Mouse (Mus musculus): ENCODE results near the gene Jmjd1c.

Gene Jmjd1c

GRCm38 (mm10) chr10:67252353-67252752, 156.4 kb downstream of the Jmjd1c start:
- peak; percentile 10 to 17 for DNase-seq

GRCm38 (mm10) chr10:67253115-67253514, 157.2 kb downstream of the Jmjd1c start:
- DNase-seq = no peak

DNA sequence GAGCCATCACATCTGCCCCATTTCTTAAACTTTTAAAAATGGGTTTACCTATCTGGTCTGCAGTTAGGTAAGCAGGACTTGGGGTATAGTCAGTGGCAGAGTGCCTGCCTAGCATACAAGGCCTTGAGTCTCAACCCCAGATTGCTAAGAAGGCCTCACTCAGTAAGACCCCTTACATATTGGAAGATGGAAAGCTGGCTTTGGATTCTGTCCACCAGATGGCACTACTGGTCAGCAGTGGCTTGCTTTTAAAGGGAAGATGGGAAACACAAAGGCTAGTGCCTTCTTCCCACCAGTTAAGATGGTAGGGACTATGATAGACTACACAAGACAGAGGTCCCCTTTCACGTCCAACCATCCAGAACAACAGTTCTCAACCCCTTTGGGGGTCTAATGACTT, 168.9 kb downstream of the Jmjd1c start:
- DNase-seq = peak; percentile 73 to 79

DNA sequence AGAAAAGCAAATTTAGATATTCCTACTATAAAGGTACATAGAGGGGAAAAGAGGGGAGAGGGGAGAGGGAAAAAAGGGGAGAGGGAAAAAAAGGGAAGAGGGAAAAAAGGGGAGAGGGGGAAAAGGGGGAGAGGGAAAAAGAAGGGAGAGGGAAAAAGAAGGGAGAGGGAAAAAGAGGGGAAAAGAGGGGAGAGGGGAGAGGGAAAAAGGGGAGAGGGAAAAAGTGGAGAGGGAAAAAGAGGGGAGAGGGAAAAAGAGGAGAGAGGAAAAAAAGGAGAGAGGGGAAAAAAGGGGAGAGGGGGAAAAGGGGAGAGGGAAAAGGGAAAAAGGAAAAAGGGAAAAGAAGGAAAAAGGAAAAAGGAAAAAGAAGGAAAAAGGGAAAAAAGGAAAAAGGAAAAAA, 180.0 kb downstream of the Jmjd1c start:
- no peak for DNase-seq

DNA sequence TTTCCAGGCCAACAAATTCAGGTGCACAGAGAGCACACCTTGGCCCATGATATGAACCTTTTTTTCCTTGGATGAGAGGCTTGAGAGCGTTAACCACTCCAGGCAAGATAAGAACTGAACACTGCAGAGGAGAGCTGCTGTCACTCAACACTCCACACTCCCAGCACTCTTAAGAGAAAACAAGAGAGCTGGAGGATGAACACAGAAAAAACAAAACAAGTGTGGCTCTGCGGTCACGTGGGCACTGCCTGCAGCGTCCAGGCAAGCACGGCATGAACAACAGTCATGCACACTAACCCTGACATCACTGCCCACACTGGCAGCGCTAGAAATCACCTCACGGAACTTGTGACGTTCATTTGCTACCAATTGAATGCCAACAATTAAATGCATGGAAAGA, 185.9 kb downstream of the Jmjd1c start:
- peak; percentile 36 to 52 for DNase-seq

DNA sequence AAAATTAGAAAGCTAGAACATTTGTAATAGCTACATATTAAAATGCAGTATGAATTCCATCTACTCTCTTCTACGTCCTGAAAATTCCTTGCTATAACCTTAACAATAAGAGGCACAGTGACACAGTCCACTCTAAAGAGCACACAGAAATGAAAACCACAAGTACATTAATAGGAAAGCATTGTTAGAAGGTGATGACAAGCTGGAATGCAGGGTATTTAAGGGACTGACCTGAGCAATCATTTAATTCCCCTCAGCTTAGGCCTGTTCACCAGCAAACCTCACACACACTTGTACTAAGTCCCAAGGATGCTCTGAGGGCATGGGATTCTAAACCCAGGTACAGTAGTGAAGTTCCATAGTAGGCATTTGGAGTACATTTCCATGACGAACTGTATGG, 186.6 kb downstream of the Jmjd1c start:
- DNase-seq = no peak

DNA sequence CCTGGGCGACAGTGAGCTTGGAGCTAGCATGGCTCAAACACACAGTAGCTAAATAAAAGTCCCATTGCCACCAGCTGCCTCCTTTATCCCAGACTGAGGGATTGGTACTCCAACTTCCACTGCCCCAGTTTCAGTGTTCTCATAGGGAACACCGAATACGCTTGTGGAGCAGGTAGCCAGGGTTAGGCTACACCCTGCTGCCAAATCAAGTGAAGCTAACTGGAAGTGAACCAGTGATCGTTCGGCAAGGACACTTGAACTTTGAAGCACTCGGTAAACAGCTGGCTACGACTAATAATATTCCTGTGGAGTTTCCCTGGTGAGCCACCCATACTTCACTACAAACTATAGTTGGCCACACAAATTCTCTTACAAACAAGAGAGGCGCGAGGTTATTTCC, 187.6 kb downstream of the Jmjd1c start:
- DNase-seq = peak in 1 of 2 experiments; percentile 11

DNA sequence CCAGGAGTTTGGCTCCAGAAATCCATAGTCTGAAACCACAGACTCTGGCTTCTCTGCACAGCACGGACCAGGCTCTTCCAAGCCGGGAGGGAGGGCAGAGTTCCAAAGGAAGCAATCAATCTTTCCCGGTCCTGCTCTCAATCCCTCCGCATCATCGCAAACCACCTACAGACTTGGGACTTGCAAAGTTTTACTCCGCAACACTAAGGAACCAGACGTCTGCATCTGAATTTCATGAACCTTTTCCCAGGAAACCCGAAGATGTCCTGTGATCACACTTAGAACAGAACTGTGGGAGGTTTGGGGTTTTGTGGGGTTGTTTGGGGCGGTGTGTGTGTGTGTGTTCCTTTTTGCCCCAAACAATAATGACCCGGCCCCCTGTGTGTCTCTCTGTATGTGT, 188.4 kb downstream of the Jmjd1c start:
- DNase-seq = peak; percentile 67 to 77

GRCm38 (mm10) chr10:67284761-67285175, 188.8 kb downstream of the Jmjd1c start:
- peak in 1 of 2 experiments; percentile 62 for DNase-seq

- DNase-seq = peak; percentile 88 to 95
Observed at GRCm38 (mm10) chr10:67285176-67285814, 189.4 kb downstream of the Jmjd1c start, which contains the start of gene Nrbf2. Gene Nrbf2, minus strand, starts transcription at chr10:67285305.

DNA sequence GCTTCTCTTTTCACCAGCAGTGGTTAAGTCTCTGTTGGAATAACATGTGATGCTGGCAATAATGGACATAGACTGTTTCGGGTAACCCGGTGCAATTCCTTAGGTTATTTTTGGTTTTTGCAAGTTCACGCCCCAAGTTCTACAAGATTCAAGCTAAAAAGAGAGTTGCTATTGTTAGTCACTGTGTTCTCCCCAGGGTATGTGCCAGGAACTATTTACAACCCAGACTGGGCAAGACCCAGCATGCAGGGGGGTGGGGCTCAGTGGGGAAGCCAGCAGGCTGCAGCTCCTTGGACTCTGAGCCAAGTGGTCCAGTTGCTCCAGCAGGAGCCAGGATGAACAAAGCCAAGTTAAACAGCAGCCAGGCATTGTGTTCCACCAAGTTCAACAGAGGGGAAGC, 192.0 kb downstream of the Jmjd1c start:
- DNase-seq = peak; percentile 70 to 84

GRCm38 (mm10) chr10:67290622-67291021, 194.7 kb downstream of the Jmjd1c start:
- DNase-seq = no peak

GRCm38 (mm10) chr10:67291087-67291486, 195.2 kb downstream of the Jmjd1c start:
- DNase-seq = no peak

- DNase-seq = no peak
Observed at GRCm38 (mm10) chr10:67295331-67295730, 199.4 kb downstream of the Jmjd1c start.

DNA sequence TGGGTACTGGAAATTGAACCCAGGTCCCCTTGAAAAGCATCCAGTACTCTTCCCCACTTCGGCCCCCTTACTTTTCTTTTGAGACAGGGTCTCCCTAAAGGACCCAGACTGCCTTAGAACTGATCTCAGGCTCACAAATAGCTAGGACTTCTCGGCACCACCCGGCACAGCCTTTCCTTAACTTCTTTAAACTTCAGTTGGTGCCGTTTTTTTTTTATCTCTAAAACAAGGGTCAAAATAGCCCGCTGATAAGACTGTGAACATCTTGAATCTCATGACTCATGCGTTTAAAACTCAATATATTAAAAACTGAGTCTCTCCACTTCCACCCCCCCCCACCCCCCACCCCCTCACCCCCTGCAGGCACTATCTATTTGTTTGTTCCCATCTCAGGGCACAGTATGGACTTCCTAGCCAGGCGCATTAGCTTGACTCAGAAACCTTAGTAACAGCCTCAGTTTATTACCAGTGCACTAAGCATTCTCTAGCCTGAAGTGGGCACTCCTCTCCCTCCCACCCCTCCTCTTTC, 200.1 kb downstream of the Jmjd1c start:
- DNase-seq = no peak

GRCm38 (mm10) chr10:67296482-67297152, 200.7 kb downstream of the Jmjd1c start:
- DNase-seq = no peak

DNA sequence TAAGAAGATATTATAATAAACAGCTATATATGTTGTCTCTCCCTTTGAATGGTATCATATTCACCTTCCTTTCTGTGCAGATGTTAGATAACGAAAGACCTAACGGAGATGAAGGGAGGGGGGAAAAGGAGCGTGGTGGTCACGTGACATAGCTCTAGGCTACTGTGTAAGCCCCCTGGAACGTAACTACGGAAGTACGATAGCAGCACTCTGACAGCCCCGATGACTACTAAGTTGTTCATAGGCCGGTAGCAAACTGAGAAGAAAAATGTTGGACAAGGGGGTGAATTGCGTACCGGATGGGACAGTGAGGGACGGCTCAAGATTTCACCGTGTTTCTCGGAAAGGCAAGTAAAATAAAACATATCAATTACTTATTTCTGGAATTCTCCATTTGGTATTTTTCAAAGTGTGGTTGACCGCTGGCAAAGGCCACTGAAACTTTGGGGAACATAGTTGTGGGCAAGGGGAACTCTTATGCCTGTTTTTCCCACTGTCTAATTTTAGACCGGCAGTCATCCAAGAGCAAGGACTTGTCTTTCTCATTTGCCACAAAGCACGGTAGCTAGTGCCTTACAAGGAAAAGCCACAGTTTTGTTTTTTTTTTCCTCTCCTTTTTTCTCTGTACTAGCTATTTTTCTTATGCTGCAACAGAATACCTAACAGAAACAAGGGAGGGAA, 201.4 kb downstream of the Jmjd1c start:
- DNase-seq = no peak

- no peak for DNase-seq
Observed at GRCm38 (mm10) chr10:67298856-67299255, 202.9 kb downstream of the Jmjd1c start.

GRCm38 (mm10) chr10:67299285-67299684, 203.4 kb downstream of the Jmjd1c start:
- DNase-seq = no peak

- DNase-seq = no peak
Observed at GRCm38 (mm10) chr10:67301046-67301445, 205.1 kb downstream of the Jmjd1c start.

DNA sequence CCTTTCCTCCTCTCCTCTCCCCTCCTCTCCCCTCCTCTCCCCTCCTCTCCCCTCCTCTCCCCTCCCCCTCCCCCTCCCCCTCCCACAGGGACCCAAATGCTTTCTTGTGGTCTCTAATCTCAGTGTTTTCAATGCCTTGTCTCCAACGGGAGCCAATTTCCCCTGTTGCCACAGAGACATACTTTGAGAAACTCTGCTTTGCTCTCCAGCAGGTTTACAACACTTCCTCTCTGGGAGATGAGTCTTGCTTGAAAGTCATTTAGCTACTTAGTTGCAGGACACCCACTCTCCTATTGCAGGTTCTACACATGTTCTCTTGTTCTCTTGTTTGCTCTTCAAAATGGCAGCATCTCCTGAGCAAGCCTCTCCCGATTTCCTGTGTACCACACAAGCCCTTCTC, 206.4 kb downstream of the Jmjd1c start:
- no peak for DNase-seq
